Mouse (Mus musculus): ENCODE data around the gene Rcn3. TPM values are rescaled to one million over a fixed set of nuclear protein-coding genes. Genes with fewer than 3 reads are reported as not detected.

Gene Rcn3
- polyA plus RNA-seq, 1 experiment from 2014 or later: 69.8 TPM

DNA sequence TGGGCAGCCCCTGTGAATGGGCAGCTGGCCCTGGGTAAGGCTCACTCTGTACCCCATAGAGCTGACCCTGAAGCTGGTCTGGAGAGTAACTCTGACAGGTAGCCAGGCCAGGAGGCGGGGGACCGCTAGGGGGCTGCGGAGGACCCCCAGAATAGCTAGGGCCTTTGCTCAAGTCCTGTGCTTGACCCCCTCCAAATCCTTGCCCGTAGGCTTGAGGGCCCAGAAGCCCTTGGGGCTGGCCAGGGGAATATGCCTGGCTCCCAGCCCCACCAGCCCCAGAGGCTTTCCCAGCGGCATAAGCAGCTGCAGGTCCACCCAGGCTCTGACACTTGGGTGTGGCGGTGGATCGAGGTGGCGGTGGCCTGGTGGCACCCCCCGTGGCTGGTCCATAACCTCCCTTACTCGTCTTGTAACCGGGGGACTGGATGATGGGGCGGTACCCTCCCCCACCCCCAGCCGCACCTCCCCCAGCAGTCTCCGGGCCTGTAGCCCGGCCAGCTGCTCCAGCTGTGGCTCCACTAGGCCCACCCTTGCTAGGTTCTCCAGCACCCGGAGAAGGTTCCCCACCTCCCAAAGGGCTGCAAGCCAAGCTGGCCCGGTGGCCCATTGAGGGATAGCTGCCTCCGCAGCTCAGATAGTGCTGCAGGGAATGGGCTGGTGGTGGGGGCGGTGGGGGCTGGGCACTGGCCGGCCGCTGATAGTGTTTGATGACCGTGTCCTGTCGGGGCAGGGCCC, 42.9 kb downstream of the Rcn3 start:
- no peak overlapping the region for H3K4me3 ChIP-seq (replicated peaks)
- WGBS: 93% methylated on average over 23 of the region's 23 CpGs
- no peak overlapping the region for H3K4me2 ChIP-seq (replicated peaks)
- ATAC-seq: no peak
- H3K4me1 ChIP-seq (replicated peaks): peaks cover 30% of the 10 kb centered on the region
- peaks cover 66% of the 10 kb centered on the region for H3K36me3 ChIP-seq
- H3K27ac ChIP-seq: no peak overlapping the region
- no peaks in the 10 kb centered on the region for H3K27me3 ChIP-seq
- H3K9me3 ChIP-seq: no peaks in the 10 kb centered on the region
- no peak overlapping the region for H3K9ac ChIP-seq (replicated peaks)

DNA sequence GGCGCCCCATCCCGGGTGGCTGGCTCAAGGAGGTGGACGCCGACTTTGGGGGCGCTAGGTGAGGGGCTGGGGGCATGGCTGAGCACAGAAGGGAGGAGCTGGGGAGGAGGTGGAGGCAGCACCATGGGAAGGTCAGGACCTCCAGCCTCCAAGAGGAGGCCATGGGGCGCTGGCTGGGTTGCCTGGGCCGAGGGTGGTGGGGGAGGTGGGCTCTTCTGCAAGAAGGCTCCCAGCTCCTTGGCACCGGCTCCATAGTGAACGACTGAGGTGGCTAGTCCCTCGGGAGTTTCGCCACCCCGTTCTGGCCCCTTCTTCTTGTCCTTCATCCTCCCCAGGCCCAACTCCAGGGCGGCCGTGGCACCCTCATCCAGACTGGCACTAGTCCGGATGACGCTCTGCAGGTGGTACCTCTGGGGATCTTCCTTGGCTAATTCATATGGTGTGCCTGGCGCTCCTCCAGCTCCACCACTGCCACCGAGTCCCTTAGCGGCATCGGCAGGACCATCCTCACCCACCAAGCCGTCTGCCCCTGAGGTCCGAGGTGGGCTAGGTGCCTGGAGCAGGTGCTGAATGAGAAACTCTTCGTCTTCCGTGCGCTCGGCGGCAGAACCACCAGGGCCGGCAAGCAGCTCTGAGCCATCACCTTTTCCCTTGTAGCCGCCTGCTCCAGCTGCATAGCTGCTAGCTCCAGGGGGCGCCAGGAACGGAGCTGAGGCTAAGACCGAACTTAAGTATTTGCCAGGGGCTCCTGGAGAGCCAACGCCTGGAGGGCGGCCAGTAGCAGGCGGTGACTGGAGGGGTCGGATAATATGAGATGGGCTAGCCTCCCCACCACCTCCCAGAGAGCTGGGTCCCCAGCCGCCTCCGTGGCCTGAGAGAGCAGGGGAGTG, 43.8 kb downstream of the Rcn3 start:
- no peak overlapping the region for H3K4me3 ChIP-seq (replicated peaks)
- 94% methylated on average over 38 of the region's 38 CpGs for WGBS
- H3K4me2 ChIP-seq (replicated peaks): no peak overlapping the region
- H3K9me3 ChIP-seq: no peaks in the 10 kb centered on the region
- no peak overlapping the region for H3K27ac ChIP-seq
- H3K36me3 ChIP-seq: peaks cover 74% of the 10 kb centered on the region
- peaks cover 24% of the 10 kb centered on the region for H3K4me1 ChIP-seq (replicated peaks)
- H3K9ac ChIP-seq (replicated peaks): no peak overlapping the region
- H3K27me3 ChIP-seq: no peaks in the 10 kb centered on the region
- ATAC-seq: no peak

DNA sequence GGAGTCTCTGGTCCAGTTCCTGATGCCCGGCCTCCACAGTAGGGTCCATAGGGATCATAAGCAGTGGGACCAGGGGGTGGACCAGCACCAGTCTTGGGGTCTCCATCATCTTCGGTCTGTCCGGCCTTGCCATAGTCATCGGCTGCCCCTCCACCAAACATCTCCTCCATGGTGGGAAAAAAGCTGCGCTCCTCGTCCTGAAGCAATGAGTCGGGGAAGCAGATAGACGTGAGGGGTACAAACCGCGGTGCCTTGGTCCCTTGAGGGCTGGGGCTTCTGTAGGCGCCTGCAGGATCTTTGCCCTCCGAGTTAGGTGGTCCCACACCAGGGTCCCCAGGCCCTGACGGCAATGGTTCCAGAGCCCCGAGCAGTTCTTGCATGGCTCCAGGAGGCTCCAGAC, 44.5 kb downstream of the Rcn3 start:
- Histone ChIP-seq H3K9ac (replicated peaks) (no peak overlapping the region), H3K27me3 (no peaks in the 10 kb centered on the region), H3K4me3 (replicated peaks) (no peak overlapping the region), H3K9me3 (no peaks in the 10 kb centered on the region), H3K4me1 (replicated peaks) (peaks cover 24% of the 10 kb centered on the region), H3K27ac (no peak overlapping the region), H3K36me3 (peaks cover 82% of the 10 kb centered on the region), H3K4me2 (replicated peaks) (no peak overlapping the region)
- WGBS: 95% methylated on average over 14 of the region's 14 CpGs
- ATAC-seq: no peak

DNA sequence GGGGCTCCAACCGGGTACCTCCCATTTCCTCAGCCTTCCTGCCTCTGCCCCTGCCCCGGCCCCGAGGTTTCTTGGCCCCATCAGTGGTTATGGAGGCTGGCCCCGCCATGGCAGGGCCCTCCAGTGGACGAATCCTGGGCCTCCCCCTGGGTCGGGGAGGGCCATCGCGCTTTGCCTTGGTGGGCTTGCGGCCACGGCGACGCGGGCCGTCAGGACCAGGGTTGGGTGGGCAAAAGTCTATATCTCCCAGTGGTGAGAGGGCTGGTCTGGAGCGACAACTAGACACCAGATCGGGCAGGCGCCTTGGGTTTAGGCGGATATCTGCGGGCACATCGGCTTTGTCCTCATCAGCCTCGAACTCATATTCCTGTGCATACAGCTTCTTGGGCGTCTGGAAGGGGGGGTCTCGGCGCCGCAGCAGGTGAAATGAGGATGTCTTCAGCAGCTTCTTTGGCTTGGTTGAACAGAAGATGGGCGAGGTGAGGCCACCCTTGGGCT, 45.1 kb downstream of the Rcn3 start:
- Histone ChIP-seq H3K4me3 (replicated peaks) (no peak overlapping the region), H3K9ac (replicated peaks) (no peak overlapping the region), H3K9me3 (no peaks in the 10 kb centered on the region), H3K27me3 (no peaks in the 10 kb centered on the region), H3K4me1 (replicated peaks) (peaks cover 22% of the 10 kb centered on the region), H3K4me2 (replicated peaks) (no peak overlapping the region), H3K36me3 (peaks cover 88% of the 10 kb centered on the region), H3K27ac (no peak overlapping the region)
- WGBS: 95% methylated on average over 26 of the region's 26 CpGs
- ATAC-seq: no peak

DNA sequence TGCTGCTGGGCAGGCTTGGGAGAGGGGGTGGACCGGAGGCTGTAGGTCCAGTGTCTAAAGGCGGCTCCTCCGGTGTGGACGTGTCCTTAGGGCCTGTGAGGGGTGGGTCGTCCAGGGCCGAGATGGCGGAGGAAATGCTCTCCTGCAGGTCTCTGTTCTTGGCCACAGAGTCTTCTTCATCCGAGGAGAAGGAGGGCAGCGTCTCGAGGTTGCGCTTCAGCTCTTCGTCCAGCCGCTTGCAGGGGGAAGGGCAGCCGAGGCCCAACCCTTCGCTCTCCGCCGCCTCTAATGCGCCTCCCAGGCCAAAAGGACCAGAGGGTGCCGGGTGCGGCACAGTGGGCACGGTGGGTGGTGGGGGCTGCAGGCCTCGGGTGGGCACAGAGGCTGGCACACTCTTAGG, 46.3 kb downstream of the Rcn3 start:
- Histone ChIP-seq H3K27me3 (no peaks in the 10 kb centered on the region), H3K9me3 (no peaks in the 10 kb centered on the region), H3K4me1 (replicated peaks) (peaks cover 11% of the 10 kb centered on the region), H3K36me3 (peaks cover 99% of the 10 kb centered on the region), H3K27ac (no peak overlapping the region), H3K4me3 (replicated peaks) (no peak overlapping the region), H3K9ac (replicated peaks) (no peak overlapping the region), H3K4me2 (replicated peaks) (no peak overlapping the region)
- 93% methylated on average over 22 of the region's 22 CpGs for WGBS
- ATAC-seq: no peak

DNA sequence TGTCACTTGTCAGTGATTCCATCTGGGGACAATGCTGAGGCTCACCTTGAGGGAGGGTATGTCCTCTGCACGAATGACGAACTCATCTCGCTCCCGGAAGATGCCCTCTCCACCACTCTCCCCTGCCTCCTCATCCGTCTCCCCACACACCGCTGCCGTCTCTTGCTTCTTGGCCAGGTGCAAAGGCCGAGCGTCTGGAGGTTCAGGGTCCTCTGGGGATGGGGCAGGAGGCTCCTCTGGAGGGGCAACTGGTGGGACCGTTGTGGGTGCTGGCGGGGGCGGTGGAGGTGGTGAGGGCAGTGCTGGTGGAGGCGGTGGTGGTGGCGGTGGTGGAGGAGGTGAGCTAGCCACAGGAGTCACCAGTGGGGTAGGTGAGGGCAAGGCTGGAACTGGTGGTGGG, 48.7 kb downstream of the Rcn3 start:
- H3K27ac ChIP-seq: no peak overlapping the region
- H3K4me2 ChIP-seq (replicated peaks): no peak overlapping the region
- H3K27me3 ChIP-seq: no peaks in the 10 kb centered on the region
- H3K9ac ChIP-seq (replicated peaks): no peak overlapping the region
- H3K4me3 ChIP-seq (replicated peaks): no peak overlapping the region
- H3K4me1 ChIP-seq (replicated peaks): no peaks in the 10 kb centered on the region; the same call in 1 of the 2 replicates
- H3K36me3 ChIP-seq: peaks cover 99% of the 10 kb centered on the region
- no peaks in the 10 kb centered on the region for H3K9me3 ChIP-seq
- 96% methylated on average over 14 of the region's 14 CpGs for WGBS
- ATAC-seq: no peak

DNA sequence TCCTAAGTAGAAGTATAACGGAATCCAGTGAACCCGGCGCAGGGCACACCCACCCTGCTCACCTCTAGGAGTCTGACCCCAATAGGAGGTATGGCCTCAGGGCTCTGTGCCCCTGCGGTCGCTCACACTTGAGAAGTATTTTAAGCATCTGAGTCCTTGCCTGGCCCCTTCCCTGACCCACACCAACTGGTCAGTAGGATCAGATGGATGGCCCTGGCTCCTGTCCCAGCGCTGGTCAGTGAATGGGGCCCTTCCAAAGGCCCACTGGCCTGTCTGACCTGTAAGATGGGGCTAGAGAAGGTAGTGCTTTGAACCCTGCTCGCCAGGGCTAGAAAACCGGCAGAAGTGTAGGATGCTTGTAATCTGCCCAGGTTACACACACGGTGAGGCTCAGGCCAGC, 51.2 kb downstream of the Rcn3 start:
- H3K4me3 ChIP-seq (replicated peaks): no peak overlapping the region
- no peak overlapping the region for H3K4me2 ChIP-seq (replicated peaks)
- H3K36me3 ChIP-seq: peaks cover 99% of the 10 kb centered on the region
- WGBS: 96% methylated on average over 9 of the region's 9 CpGs
- ATAC-seq: no peak
- no peaks in the 10 kb centered on the region for H3K4me1 ChIP-seq (replicated peaks)
- H3K27ac ChIP-seq: no peak overlapping the region
- H3K9ac ChIP-seq (replicated peaks): no peak overlapping the region
- no peaks in the 10 kb centered on the region for H3K27me3 ChIP-seq
- H3K9me3 ChIP-seq: no peaks in the 10 kb centered on the region

DNA sequence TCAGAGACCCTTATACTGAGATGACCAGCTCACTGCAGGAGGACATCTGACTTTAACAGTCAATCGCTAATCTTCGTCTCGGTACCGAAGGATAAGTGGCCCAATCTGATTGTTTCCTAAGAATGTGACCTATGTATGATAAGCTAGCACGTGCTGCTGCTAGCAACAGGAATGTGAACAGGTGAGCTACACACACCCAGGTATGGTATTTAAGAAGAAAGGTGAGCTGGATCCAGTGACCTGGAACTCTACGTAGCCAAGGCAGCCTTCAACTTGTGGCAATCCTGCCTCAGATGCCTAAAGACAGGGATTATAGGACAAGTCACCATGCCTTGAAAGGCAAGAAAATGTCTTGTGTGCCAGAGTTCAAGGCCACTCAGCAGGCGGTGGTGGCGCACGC, 53.6 kb downstream of the Rcn3 start:
- H3K27ac ChIP-seq: no peak overlapping the region
- no peaks in the 10 kb centered on the region for H3K4me1 ChIP-seq (replicated peaks)
- H3K36me3 ChIP-seq: peaks cover 99% of the 10 kb centered on the region
- H3K9ac ChIP-seq (replicated peaks): no peak overlapping the region
- no peak overlapping the region for H3K4me3 ChIP-seq (replicated peaks)
- 97% methylated on average over 9 of the region's 9 CpGs for WGBS
- H3K9me3 ChIP-seq: no peaks in the 10 kb centered on the region
- no peak for ATAC-seq
- H3K4me2 ChIP-seq (replicated peaks): no peak overlapping the region
- no peaks in the 10 kb centered on the region for H3K27me3 ChIP-seq

DNA sequence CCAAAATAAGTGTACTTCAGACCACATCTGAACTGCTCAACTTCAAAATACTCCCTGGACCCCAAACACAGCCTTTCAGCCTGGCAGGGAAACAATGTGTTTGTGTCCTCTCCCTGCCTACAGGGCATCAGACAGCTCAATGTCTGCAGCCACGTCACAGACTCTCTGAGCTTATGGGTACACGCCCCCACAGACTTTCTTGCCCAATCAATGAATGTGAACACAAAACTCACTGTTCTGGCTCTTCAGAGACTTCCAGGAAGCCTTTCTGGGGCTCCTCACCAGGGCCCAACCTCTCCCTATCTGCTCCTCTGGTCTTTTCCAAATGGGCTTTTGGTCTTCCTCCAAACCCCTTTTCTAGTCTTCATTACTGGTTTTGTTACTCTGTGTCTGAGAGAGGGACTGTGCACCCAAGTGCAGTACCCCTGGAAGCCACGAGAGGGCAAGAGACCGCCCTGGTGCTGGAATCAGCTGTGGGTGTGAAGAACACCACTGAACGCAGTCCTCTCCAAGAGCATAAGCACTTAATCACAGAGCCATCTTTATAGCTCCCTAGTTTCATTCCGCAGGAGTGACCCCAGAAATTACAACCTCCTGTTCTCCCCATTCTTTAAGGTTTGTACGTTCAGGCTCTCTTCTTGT, 54.2 kb downstream of the Rcn3 start:
- WGBS: 67% methylated on average over 7 of the region's 7 CpGs
- ATAC-seq: no peak
- Histone ChIP-seq H3K27me3 (no peaks in the 10 kb centered on the region), H3K4me2 (replicated peaks) (no peak overlapping the region), H3K4me1 (replicated peaks) (no peaks in the 10 kb centered on the region), H3K27ac (no peak overlapping the region), H3K36me3 (peaks cover 99% of the 10 kb centered on the region), H3K4me3 (replicated peaks) (no peak overlapping the region), H3K9me3 (no peaks in the 10 kb centered on the region), H3K9ac (replicated peaks) (no peak overlapping the region)

DNA sequence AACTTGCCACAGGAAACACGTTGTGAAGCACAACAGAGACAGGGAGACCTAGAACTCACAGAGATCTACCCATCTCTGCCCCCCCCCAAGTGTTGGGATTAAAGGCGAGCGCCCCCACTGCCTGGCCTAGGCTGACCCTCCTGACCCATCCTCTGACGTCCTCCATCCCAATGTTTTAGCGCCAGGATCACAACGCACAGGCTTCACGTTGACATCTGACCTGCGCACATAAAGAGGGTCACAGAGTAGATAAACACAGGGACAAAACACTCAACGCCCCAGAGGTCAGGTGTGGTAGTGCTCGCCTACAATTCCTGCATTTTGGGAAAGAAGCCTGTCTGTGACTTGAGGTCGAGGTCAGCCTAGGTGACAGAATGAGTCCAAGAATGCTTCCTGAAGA, 55.3 kb downstream of the Rcn3 start:
- H3K36me3 ChIP-seq: peaks cover 99% of the 10 kb centered on the region
- 93% methylated on average over 11 of the region's 11 CpGs for WGBS

DNA sequence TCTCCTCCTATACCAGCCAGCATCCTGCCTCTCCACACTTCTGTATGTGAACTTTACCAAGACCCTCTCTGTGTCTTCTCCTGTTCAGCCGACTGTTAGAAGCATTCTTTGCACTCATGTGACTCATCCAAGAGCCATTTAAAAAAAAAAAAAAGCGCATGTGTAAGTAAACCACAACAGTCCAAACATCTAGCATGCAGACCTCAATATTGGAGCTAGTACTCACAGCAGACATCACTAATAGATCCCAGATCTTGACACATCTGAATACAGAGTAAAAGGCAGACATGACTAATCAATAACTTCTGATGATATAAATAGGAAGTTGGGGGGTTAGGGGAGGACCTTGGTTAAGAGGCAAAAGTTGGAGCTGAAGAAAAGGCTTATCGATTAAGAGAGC, 56.4 kb downstream of the Rcn3 start:
- Histone ChIP-seq H3K4me1 (replicated peaks) (no peaks in the 10 kb centered on the region), H3K27ac (no peak overlapping the region), H3K4me3 (replicated peaks) (no peak overlapping the region), H3K9me3 (no peaks in the 10 kb centered on the region), H3K36me3 (peaks cover 99% of the 10 kb centered on the region), H3K27me3 (no peaks in the 10 kb centered on the region), H3K9ac (replicated peaks) (no peak overlapping the region), H3K4me2 (replicated peaks) (no peak overlapping the region)
- no peak for ATAC-seq
- WGBS: 97% methylated on average over 3 of the region's 3 CpGs

More for the DNA sequence above, 55.3 kb downstream of the Rcn3 start:
- no peaks in the 10 kb centered on the region for H3K9me3 ChIP-seq
- no peak for ATAC-seq
- no peak overlapping the region for H3K4me2 ChIP-seq (replicated peaks)
- H3K4me3 ChIP-seq (replicated peaks): no peak overlapping the region
- H3K27ac ChIP-seq: no peak overlapping the region
- H3K4me1 ChIP-seq (replicated peaks): no peaks in the 10 kb centered on the region
- H3K9ac ChIP-seq (replicated peaks): no peak overlapping the region
- H3K27me3 ChIP-seq: no peaks in the 10 kb centered on the region

Measured in midbrain, embryonic 13.5 days (tissue).